ENCODE assay signal across 8 mouse cellular contexts in genomic region chr3:101571515-101572130, GRCm38 (mm10). TPM values are rescaled to one million over a fixed set of nuclear protein-coding genes. Genes with fewer than 3 reads are reported as not detected.
A peak's percentile ranks its signal among the peaks of the same experiment; 100 is the strongest.
DNase-seq lines count a peak whose midpoint lies in the region; ATAC-seq lines count a peak whose summit lies in the region.
"Had no signal": no experiment of that assay in that cellular context is flagged by ENCODE, and none has a peak within 500 bp of the region (broad histone marks: within the 10 kb centered on the region; RNA-seq: fewer than 3 reads in every experiment).

No protein-coding gene starts in this region.

- H3K27ac ChIP-seq in liver, embryonic 13.5 days, result no peak overlapping the region
- no peak overlapping the region for H3K27ac ChIP-seq in liver, embryonic 11.5 days (ENCODE audit: low read depth, low read length)
- H3K27ac ChIP-seq in forebrain, embryonic 11.5 days (ENCODE audit: low read depth, low read length), result 0 out of 2 replicates have a peak overlapping the region, but pooled peaks have one; percentile 46
- peak overlapping the region; percentile 88 for H3K27ac ChIP-seq in kidney, embryonic 16.5 days (ENCODE audit: low read length)
- peak overlapping the region; percentile 36; the same call in 1 of the 2 replicates for H3K27ac ChIP-seq in stomach, embryonic 15.5 days
- H3K27ac ChIP-seq: left cerebral cortex, adult 2 months had no signal

- H3K4me3 ChIP-seq in liver, embryonic 13.5 days (replicated peaks), result no peak overlapping the region
- no peak overlapping the region for H3K4me3 ChIP-seq in liver, embryonic 11.5 days (ENCODE audit: low read depth, low read length)
- no peak overlapping the region for H3K4me3 ChIP-seq in forebrain, embryonic 11.5 days (ENCODE audit: low read depth, low read length)
- no peak overlapping the region for H3K4me3 ChIP-seq in kidney, embryonic 16.5 days (ENCODE audit: low read length)
- no peak overlapping the region for H3K4me3 ChIP-seq in stomach, embryonic 15.5 days (replicated peaks)
- H3K4me3 ChIP-seq: left cerebral cortex, adult 2 months had no signal

- no peaks in the 10 kb centered on the region for H3K9me3 ChIP-seq in liver, embryonic 13.5 days (replicated peaks)
- H3K9me3 ChIP-seq in liver, embryonic 11.5 days (ENCODE audit: control insufficient read depth, low read length), result no peaks in the 10 kb centered on the region
- no peaks in the 10 kb centered on the region for H3K9me3 ChIP-seq in forebrain, embryonic 11.5 days (ENCODE audit: control insufficient read depth, low read length)
- H3K9me3 ChIP-seq in kidney, embryonic 16.5 days (ENCODE audit: low read length), result no peaks in the 10 kb centered on the region
- H3K9me3 ChIP-seq in stomach, embryonic 15.5 days, result no peaks in the 10 kb centered on the region

- DNase-seq in liver, embryonic 13.5 days, result no peak
- DNase-seq in liver, embryonic 11.5 days (ENCODE audit: low spot score), result no peak
- no peak for DNase-seq in forebrain, embryonic 11.5 days (ENCODE audit: low spot score)
- DNase-seq in ovary, postnatal 10 days (ENCODE audit: low spot score), result no peak
- no peak for DNase-seq in testis, postnatal 14 days (ENCODE audit: low spot score)

- H3K4me2 ChIP-seq in liver, embryonic 13.5 days, result no peak overlapping the region
- no peak overlapping the region for H3K4me2 ChIP-seq in liver, embryonic 11.5 days
- no peak overlapping the region for H3K4me2 ChIP-seq in forebrain, embryonic 11.5 days (ENCODE audit: low read depth, low read length, severe bottlenecking)
- H3K4me2 ChIP-seq in kidney, embryonic 16.5 days (replicated peaks; ENCODE audit: low read depth, low read length), result no peak overlapping the region
- H3K4me2 ChIP-seq in stomach, embryonic 15.5 days, result no peak overlapping the region

- 0 out of 2 replicates have a peak overlapping the region, but pooled peaks have one; percentile 4 for H3K9ac ChIP-seq in liver, embryonic 13.5 days
- no peak overlapping the region for H3K9ac ChIP-seq in liver, embryonic 11.5 days (ENCODE audit: low read depth, low read length)
- H3K9ac ChIP-seq in forebrain, embryonic 11.5 days (ENCODE audit: low read length), result no peak overlapping the region
- H3K9ac ChIP-seq in kidney, embryonic 16.5 days (replicated peaks; ENCODE audit: low read length), result peak overlapping the region; percentile 35; the same call in 1 of the 2 replicates
- no peak overlapping the region for H3K9ac ChIP-seq in stomach, embryonic 15.5 days

- H3K4me1 ChIP-seq in liver, embryonic 13.5 days (replicated peaks), result peaks cover 5% of the 10 kb centered on the region; the same call in 1 of the 2 replicates
- H3K4me1 ChIP-seq in liver, embryonic 11.5 days (replicated peaks; ENCODE audit: control insufficient read depth, insufficient read depth, low read length), result no peaks in the 10 kb centered on the region
- H3K4me1 ChIP-seq in forebrain, embryonic 11.5 days (replicated peaks; ENCODE audit: control insufficient read depth, insufficient read depth, low read length), result peaks cover 9% of the 10 kb centered on the region
- peaks cover 22% of the 10 kb centered on the region for H3K4me1 ChIP-seq in kidney, embryonic 16.5 days (ENCODE audit: insufficient read depth, low read length)
- H3K4me1 ChIP-seq in stomach, embryonic 15.5 days, result no peaks in the 10 kb centered on the region

- H3K36me3 ChIP-seq in liver, embryonic 13.5 days, result peaks cover 18% of the 10 kb centered on the region
- H3K36me3 ChIP-seq in liver, embryonic 11.5 days (ENCODE audit: control insufficient read depth, insufficient read depth, low read length), result peaks cover 13% of the 10 kb centered on the region; the same call in 1 of the 2 replicates
- H3K36me3 ChIP-seq in forebrain, embryonic 11.5 days (ENCODE audit: control insufficient read depth, insufficient read depth, low read length), result peaks cover 3% of the 10 kb centered on the region; the same call in 1 of the 2 replicates
- H3K36me3 ChIP-seq in kidney, embryonic 16.5 days (ENCODE audit: insufficient read depth, low read length), result peaks cover 18% of the 10 kb centered on the region
- H3K36me3 ChIP-seq in stomach, embryonic 15.5 days, result peaks cover 16% of the 10 kb centered on the region

- ATAC-seq in liver, embryonic 13.5 days (ENCODE audit: low read depth), result no peak
- ATAC-seq in liver, embryonic 11.5 days (replicated peaks; ENCODE audit: low FRiP score), result no peak
- peak; percentile 58 for ATAC-seq in forebrain, embryonic 11.5 days (replicated peaks; ENCODE audit: low FRiP score)
- ATAC-seq in kidney, embryonic 16.5 days (ENCODE audit: low FRiP score, low TSS enrichment), result peak; percentile 62; the same call in 1 of the 2 replicates
- ATAC-seq in stomach, embryonic 15.5 days (ENCODE audit: insufficient read depth, low FRiP score, low read depth), result no peak; the same call in 1 of the 2 replicates

- H3K27me3 ChIP-seq in liver, embryonic 13.5 days, result no peaks in the 10 kb centered on the region
- H3K27me3 ChIP-seq in liver, embryonic 11.5 days (replicated peaks; ENCODE audit: control insufficient read depth, insufficient read depth, low read length), result no peaks in the 10 kb centered on the region
- H3K27me3 ChIP-seq in forebrain, embryonic 11.5 days (ENCODE audit: control insufficient read depth, insufficient read depth, low read length), result no peaks in the 10 kb centered on the region
- H3K27me3 ChIP-seq in kidney, embryonic 16.5 days (ENCODE audit: insufficient read depth, low read length), result no peaks in the 10 kb centered on the region
- H3K27me3 ChIP-seq in stomach, embryonic 15.5 days (replicated peaks), result no peaks in the 10 kb centered on the region

- WGBS in liver, embryonic 13.5 days (ENCODE audit: insufficient replicate concordance), result 77% methylated on average over 8 of the region's 8 CpGs
- WGBS in liver, embryonic 11.5 days, result 84% methylated on average over 8 of the region's 8 CpGs
- 32% methylated on average over 8 of the region's 8 CpGs for WGBS in forebrain, embryonic 11.5 days
- 26% methylated on average over 8 of the region's 8 CpGs for WGBS in kidney, embryonic 16.5 days
- 47% methylated on average over 8 of the region's 8 CpGs for WGBS in stomach, embryonic 15.5 days

RNA-seq across cellular contexts. Expression of gene Atp1a1, which starts 32.9 kb away (rescaled TPM):
- 40.1 and 46.8 TPM in 2 replicates for polyA plus RNA-seq in liver, embryonic 13.5 days (2015; fragmentation: Nextera tagmentation; extraction: Ambion mirVana)
- polyA plus RNA-seq in liver, embryonic 11.5 days (2014; fragmentation: Nextera tagmentation; extraction: Ambion mirVana), result 127 and 136 TPM in 2 replicates
- 121 and 122 TPM in 2 replicates for polyA plus RNA-seq in forebrain, embryonic 11.5 days (2014; fragmentation: Nextera tagmentation; extraction: Ambion mirVana)
- polyA plus RNA-seq in kidney, embryonic 16.5 days (2015; fragmentation: Nextera tagmentation; extraction: Ambion mirVana), result 362 and 426 TPM in 2 replicates
- 142 and 173 TPM in 2 replicates for polyA plus RNA-seq in stomach, embryonic 15.5 days (2015; fragmentation: Nextera tagmentation; extraction: Ambion mirVana)

Comparison
In these comparisons a context has a peak if more than half of its experiments do, and no peak if none do; other contexts are left out.
1. H3K9ac ChIP-seq: peak in liver, embryonic 13.5 days (single experiment) and kidney, embryonic 16.5 days (single experiment); none in liver, embryonic 11.5 days (single experiment), forebrain, embryonic 11.5 days (single experiment) and stomach, embryonic 15.5 days (single experiment).
2. ATAC-seq: peak in forebrain, embryonic 11.5 days (single experiment) and kidney, embryonic 16.5 days (single experiment); none in liver, embryonic 13.5 days (single experiment), liver, embryonic 11.5 days (single experiment) and stomach, embryonic 15.5 days (single experiment).
3. H3K27ac ChIP-seq: peak in forebrain, embryonic 11.5 days (single experiment), kidney, embryonic 16.5 days (single experiment) and stomach, embryonic 15.5 days (single experiment); none in liver, embryonic 13.5 days (single experiment) and liver, embryonic 11.5 days (single experiment).